Mouse (Mus musculus) bone marrow, adult 2 months (tissue): ENCODE data around the gene Pafah1b2. TPM values are rescaled to one million over a fixed set of nuclear protein-coding genes. Genes with fewer than 3 reads are reported as not detected.
A peak's percentile ranks its signal among the peaks of the same experiment; 100 is the strongest.

Experiments used
- H3K27ac ChIP-seq: fragments of 200-500 bp; 2 replicates; pipeline ENCODE4 v1.5.1; 2012; ENCODE audit warnings: low read depth, mild to moderate bottlenecking, control low read depth, inconsistent platforms, low read length; ENCODE audit not compliant: control insufficient read depth, poor library complexity, insufficient read depth
- H3K4me1 ChIP-seq: fragments of 200-500 bp; 2 replicates; pipeline ENCODE4 v1.6.1; 2011; ENCODE audit warnings: low read length; ENCODE audit not compliant: control insufficient read depth, insufficient read depth
- H3K4me3 ChIP-seq: fragments of 200-500 bp; replicated peaks from 2 replicates; pipeline ENCODE3; 2011; ENCODE audit warnings: mild to moderate bottlenecking, low read depth, low read length, control low read depth; ENCODE audit not compliant: control insufficient read depth
- CTCF ChIP-seq: fragments of 200-500 bp; IDR thresholded peaks from 2 replicates; pipeline ENCODE4 v1.5.1; 2011; ENCODE audit warnings: low read length, control low read depth; ENCODE audit not compliant: control insufficient read depth, insufficient read depth
- POLR2A ChIP-seq: fragments of 200-500 bp; IDR thresholded peaks from 2 replicates; pipeline ENCODE4 v1.6.1; 2011; ENCODE audit warnings: low read depth, mild to moderate bottlenecking, control low read depth, low read length, borderline replicate concordance; ENCODE audit not compliant: control insufficient read depth
- WGBS: fragments of 180-500 bp; shearing (Covaris S2); methylation state at CpG from one replicate; pipeline ENCODE4 v1.1.7; 2018; 5-methylcytosine and 5-hydroxymethylcytosine counted together
- polyA plus RNA-seq: library from polyadenylated mRNA; stranded (reverse); fragments of >200 nt; gene quantifications from 2 replicates; pipeline ENCODE4 v1.2.4, GENCODE M21; 2011; ENCODE audit warnings: low replicate concordance; ENCODE audit not compliant: missing spikeins, insufficient read depth, insufficient read length

Gene Pafah1b2
- polyA plus RNA-seq, 1 experiment = 14.6 TPM

- 2% methylated on average over 48 of the region's 48 CpGs for WGBS
Measured at GRCm38 (mm10) chr9:45955107-45955963, 57.2 kb downstream of the Pafah1b2 start, which contains the start of gene Sidt2. TSS of gene Sidt2 (minus strand) at chr9:45955258.

GRCm38 (mm10) chr9:45954294-45955106 lies 58.0 kb downstream of the Pafah1b2 start:
- Histone ChIP-seq H3K4me1 (peaks cover 4% of the 10 kb centered on the region), H3K4me3 (peak overlapping the region; percentile 82), H3K27ac (peak overlapping the region; percentile 97)
- WGBS = 1% methylated on average over 63 of the region's 63 CpGs
- peak; percentile 56; the same call in 1 of the 2 replicates for TF ChIP-seq POLR2A
- peak; percentile 11; the same call in 1 of the 2 replicates for TF ChIP-seq CTCF

More at GRCm38 (mm10) chr9:45955107-45955963, 57.2 kb downstream of the Pafah1b2 start, which contains the start of gene Sidt2:
- Histone ChIP-seq H3K27ac (peak within 1 kb of the TSS; percentile 97), H3K4me3 (peak within 1 kb of the TSS; percentile 82), H3K4me1 (peaks cover 4% of the 10 kb centered on the region)
- peak; percentile 52; the same call in 1 of the 2 replicates for TF ChIP-seq POLR2A
- TF ChIP-seq CTCF = no peak

DNA sequence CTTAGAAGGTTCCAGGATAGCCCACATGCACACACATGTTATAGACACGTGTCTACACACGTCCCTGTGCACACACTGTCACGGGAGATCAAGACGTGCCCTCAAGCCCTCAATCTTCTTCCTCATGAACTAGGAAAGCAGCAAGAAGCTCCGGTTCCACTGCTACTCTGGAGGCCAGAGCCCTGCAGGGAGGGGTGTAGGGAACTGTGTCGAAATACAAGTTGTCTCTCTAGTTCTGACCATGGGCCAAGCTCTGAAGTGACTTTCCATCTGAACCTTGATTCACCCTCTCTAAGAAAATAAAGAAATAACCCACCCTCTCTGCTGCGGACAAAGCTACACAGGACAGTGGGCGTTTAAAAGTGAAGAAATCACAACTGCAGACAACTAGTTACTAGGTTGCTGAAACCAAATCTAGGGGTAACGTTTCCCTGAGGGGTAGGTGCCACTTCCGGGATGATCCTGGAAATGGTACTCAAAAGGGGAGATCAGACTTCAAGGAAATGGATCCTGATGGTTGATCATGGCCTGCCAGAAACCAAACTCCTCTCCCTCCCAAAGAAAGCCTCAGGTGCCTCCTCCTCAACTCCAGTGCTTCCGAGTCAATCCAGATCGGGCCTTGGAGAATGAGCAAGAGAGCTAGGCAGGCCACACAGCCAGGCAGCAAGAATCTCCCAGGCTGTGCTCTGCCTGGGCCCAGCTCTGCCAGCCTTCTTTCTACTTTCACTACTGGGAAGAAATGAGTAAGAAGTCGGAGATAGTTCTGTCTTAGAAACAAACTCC lies 58.8 kb downstream of the Pafah1b2 start:
- no peak for TF ChIP-seq POLR2A
- no peak for TF ChIP-seq CTCF
- Histone ChIP-seq H3K27ac (peak overlapping the region; percentile 97), H3K4me1 (peaks cover 4% of the 10 kb centered on the region), H3K4me3 (peak overlapping the region; percentile 82)
- WGBS = 22% methylated on average over 13 of the region's 13 CpGs

DNA sequence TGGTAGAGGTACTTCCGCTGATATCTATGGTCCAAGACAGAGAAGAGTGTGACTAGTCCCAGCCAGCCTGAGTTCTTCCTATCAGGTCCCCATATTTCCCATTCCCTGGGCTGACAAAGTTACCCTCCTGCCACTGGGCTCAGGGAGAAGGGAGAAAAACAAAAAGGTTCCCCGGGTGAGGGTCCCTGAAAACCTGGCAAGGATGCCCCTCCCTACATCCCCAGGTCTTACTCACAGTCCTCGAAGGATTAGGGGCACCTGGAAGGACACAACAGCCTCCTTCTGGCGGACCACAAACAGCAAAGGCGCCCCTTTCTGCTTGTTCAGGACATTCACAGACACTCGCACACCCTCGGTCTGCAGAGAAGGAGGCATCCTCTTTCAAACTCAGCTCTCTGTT lies 59.6 kb downstream of the Pafah1b2 start:
- TF ChIP-seq POLR2A = no peak
- TF ChIP-seq CTCF = no peak
- peaks cover 4% of the 10 kb centered on the region for H3K4me1 ChIP-seq
- peak overlapping the region; percentile 49 for H3K4me3 ChIP-seq
- H3K27ac ChIP-seq = no peak overlapping the region
- WGBS = 75% methylated on average over 7 of the region's 7 CpGs

DNA sequence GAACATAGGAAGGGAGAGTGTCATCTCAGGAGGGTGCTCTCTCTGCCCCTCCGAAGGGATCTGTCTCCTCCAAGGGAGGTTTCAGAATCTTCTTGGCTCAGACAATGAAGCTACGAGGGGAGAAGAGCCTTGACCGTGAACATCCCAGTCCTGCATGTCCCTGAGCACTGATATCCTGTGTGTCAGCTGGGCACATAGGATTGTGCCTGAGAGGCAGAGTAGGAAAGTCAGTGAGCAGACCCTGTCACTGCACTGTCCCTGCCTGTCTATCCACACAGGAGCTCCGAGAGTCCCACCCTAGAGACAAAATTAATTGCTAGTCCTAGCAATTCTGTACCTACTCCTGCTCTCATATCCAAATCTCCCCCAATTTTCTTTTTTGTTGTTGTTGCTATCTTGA lies 60.4 kb downstream of the Pafah1b2 start:
- 90% methylated on average over 4 of the region's 4 CpGs for WGBS
- Histone ChIP-seq H3K27ac (no peak overlapping the region), H3K4me3 (no peak overlapping the region), H3K4me1 (peaks cover 4% of the 10 kb centered on the region)
- TF ChIP-seq CTCF = no peak
- no peak for TF ChIP-seq POLR2A

DNA sequence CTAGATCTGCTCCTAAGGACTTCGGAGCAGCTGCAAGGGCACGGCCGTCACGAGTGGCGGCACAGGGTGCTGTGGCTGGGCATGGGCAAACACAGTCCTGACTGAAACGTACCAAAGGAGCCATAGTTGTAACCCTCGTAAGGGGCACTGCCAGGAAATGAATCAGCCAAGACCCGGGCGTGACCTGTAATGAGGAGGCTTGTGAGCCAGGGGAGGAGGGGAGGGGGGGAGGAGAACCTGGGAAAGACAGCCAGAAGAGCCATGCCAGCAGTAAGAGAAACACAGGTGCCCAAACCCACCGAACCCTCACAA lies 65.7 kb downstream of the Pafah1b2 start:
- peaks cover 8% of the 10 kb centered on the region for H3K4me1 ChIP-seq
- H3K4me3 ChIP-seq = no peak overlapping the region
- no peak overlapping the region for H3K27ac ChIP-seq
- TF ChIP-seq CTCF (no peak), POLR2A (no peak)
- WGBS = 65% methylated on average over 10 of the region's 10 CpGs

GRCm38 (mm10) chr9:45946182-45946871 lies 66.2 kb downstream of the Pafah1b2 start:
- 84% methylated on average over 16 of the region's 16 CpGs for WGBS
- TF ChIP-seq CTCF = no peak
- no peak for TF ChIP-seq POLR2A
- Histone ChIP-seq H3K4me1 (peaks cover 8% of the 10 kb centered on the region), H3K27ac (no peak overlapping the region), H3K4me3 (no peak overlapping the region)
